Mouse (Mus musculus): ENCODE measurements around the gene Arhgef12. TPM values are rescaled to one million over a fixed set of nuclear protein-coding genes. Genes with fewer than 3 reads are reported as not detected.

Gene Arhgef12
- total and polyA plus RNA-seq, 2 experiments from 2014 or later, result 14.0 to 86.0 TPM

- no peak for TF ChIP-seq CTCF (IDR thresholded peaks at IDR 0.05; ENCODE audit: low read depth)
- Histone ChIP-seq H3K4me3 (ENCODE audit: low read length) (no peak overlapping the region), H3K36me3 (ENCODE audit: insufficient read depth, low read length) (no peaks in the 10 kb centered on the region), H3K9me3 (ENCODE audit: low read length) (no peaks in the 10 kb centered on the region), H3K4me2 (ENCODE audit: low read depth, low read length) (no peak overlapping the region), H3K27me3 (ENCODE audit: insufficient read depth, low read length) (no peaks in the 10 kb centered on the region), H3K9ac (replicated peaks; ENCODE audit: low read length) (no peak overlapping the region), H3K27ac (no peak overlapping the region), H3K4me1 (ENCODE audit: insufficient read depth, low read length) (no peaks in the 10 kb centered on the region)
- DNase-seq (ENCODE audit: low spot score) (no peak), ATAC-seq (no peak)
Measured at GRCm38 (mm10) chr9:43044481-43044880, 62.6 kb downstream of the Arhgef12 start.

- no peak overlapping the region for H3K9ac ChIP-seq (replicated peaks; ENCODE audit: low read length)
- H3K27me3 ChIP-seq (ENCODE audit: insufficient read depth, low read length), result no peaks in the 10 kb centered on the region
- 87% methylated on average over 8 of the region's 8 CpGs for WGBS
- ATAC-seq (no peak), DNase-seq (ENCODE audit: low spot score) (no peak)
- H3K4me1 ChIP-seq (ENCODE audit: insufficient read depth, low read length), result no peaks in the 10 kb centered on the region
- H3K9me3 ChIP-seq (ENCODE audit: low read length), result no peaks in the 10 kb centered on the region
- TF ChIP-seq CTCF (IDR thresholded peaks at IDR 0.05; ENCODE audit: low read depth), result no peak
- no peak overlapping the region for H3K4me3 ChIP-seq (ENCODE audit: low read length)
- no peak overlapping the region for H3K4me2 ChIP-seq (ENCODE audit: low read depth, low read length)
- H3K36me3 ChIP-seq (ENCODE audit: insufficient read depth, low read length), result no peaks in the 10 kb centered on the region
- no peak overlapping the region for H3K27ac ChIP-seq
Measured at GRCm38 (mm10) chr9:43038466-43038865, 68.6 kb downstream of the Arhgef12 start.

- no peak overlapping the region for H3K4me3 ChIP-seq (ENCODE audit: low read length)
- no peak for DNase-seq (ENCODE audit: low spot score)
- no peak overlapping the region for H3K4me2 ChIP-seq (ENCODE audit: low read depth, low read length)
- no peak for ATAC-seq
- H3K27ac ChIP-seq, result no peak overlapping the region
- no peaks in the 10 kb centered on the region for H3K27me3 ChIP-seq (ENCODE audit: insufficient read depth, low read length)
- H3K9ac ChIP-seq (replicated peaks; ENCODE audit: low read length), result no peak overlapping the region
- WGBS, result 60% methylated on average over 4 of the region's 4 CpGs
- no peaks in the 10 kb centered on the region for H3K9me3 ChIP-seq (ENCODE audit: low read length)
- H3K4me1 ChIP-seq (ENCODE audit: insufficient read depth, low read length), result no peaks in the 10 kb centered on the region
- TF ChIP-seq CTCF (IDR thresholded peaks at IDR 0.05; ENCODE audit: low read depth), result no peak
- H3K36me3 ChIP-seq (ENCODE audit: insufficient read depth, low read length), result no peaks in the 10 kb centered on the region
Measured at GRCm38 (mm10) chr9:43035208-43035607, 71.8 kb downstream of the Arhgef12 start.

GRCm38 (mm10) chr9:43034273-43034672, 72.8 kb downstream of the Arhgef12 start:
- no peak for ATAC-seq
- Histone ChIP-seq H3K27me3 (ENCODE audit: insufficient read depth, low read length) (no peaks in the 10 kb centered on the region), H3K4me2 (ENCODE audit: low read depth, low read length) (no peak overlapping the region), H3K36me3 (ENCODE audit: insufficient read depth, low read length) (no peaks in the 10 kb centered on the region), H3K9me3 (ENCODE audit: low read length) (no peaks in the 10 kb centered on the region), H3K27ac (no peak overlapping the region), H3K9ac (replicated peaks; ENCODE audit: low read length) (no peak overlapping the region), H3K4me1 (ENCODE audit: insufficient read depth, low read length) (no peaks in the 10 kb centered on the region), H3K4me3 (ENCODE audit: low read length) (no peak overlapping the region)
- TF ChIP-seq CTCF (IDR thresholded peaks at IDR 0.05; ENCODE audit: low read depth), result no peak
- no peak for DNase-seq (ENCODE audit: low spot score)

GRCm38 (mm10) chr9:43027757-43028156, 79.3 kb downstream of the Arhgef12 start:
- ATAC-seq (no peak), DNase-seq (ENCODE audit: low spot score) (no peak)
- H3K4me2 ChIP-seq (ENCODE audit: low read depth, low read length), result no peak overlapping the region
- TF ChIP-seq CTCF (IDR thresholded peaks at IDR 0.05; ENCODE audit: low read depth), result no peak
- peaks cover 6% of the 10 kb centered on the region; the same call in 1 of the 2 replicates for H3K36me3 ChIP-seq (ENCODE audit: insufficient read depth, low read length)
- no peaks in the 10 kb centered on the region for H3K9me3 ChIP-seq (ENCODE audit: low read length)
- no peak overlapping the region for H3K9ac ChIP-seq (replicated peaks; ENCODE audit: low read length)
- 82% methylated on average over 5 of the region's 5 CpGs for WGBS
- no peak overlapping the region for H3K4me3 ChIP-seq (ENCODE audit: low read length)
- H3K27me3 ChIP-seq (ENCODE audit: insufficient read depth, low read length), result no peaks in the 10 kb centered on the region
- H3K4me1 ChIP-seq (ENCODE audit: insufficient read depth, low read length), result no peaks in the 10 kb centered on the region
- no peak overlapping the region for H3K27ac ChIP-seq

- Histone ChIP-seq H3K4me2 (ENCODE audit: low read depth, low read length) (no peak overlapping the region), H3K36me3 (ENCODE audit: insufficient read depth, low read length) (peaks cover 16% of the 10 kb centered on the region; the same call in 1 of the 2 replicates), H3K4me1 (ENCODE audit: insufficient read depth, low read length) (no peaks in the 10 kb centered on the region), H3K9me3 (ENCODE audit: low read length) (no peaks in the 10 kb centered on the region), H3K4me3 (ENCODE audit: low read length) (no peak overlapping the region), H3K27ac (no peak overlapping the region), H3K27me3 (ENCODE audit: insufficient read depth, low read length) (no peaks in the 10 kb centered on the region), H3K9ac (replicated peaks; ENCODE audit: low read length) (no peak overlapping the region)
- ATAC-seq (no peak), DNase-seq (ENCODE audit: low spot score) (no peak)
- WGBS, result 81% methylated on average over 5 of the region's 5 CpGs
- no peak for TF ChIP-seq CTCF (IDR thresholded peaks at IDR 0.05; ENCODE audit: low read depth)
Measured at GRCm38 (mm10) chr9:43021515-43022251, 85.4 kb downstream of the Arhgef12 start.

- Histone ChIP-seq H3K4me2 (ENCODE audit: low read depth, low read length) (no peak overlapping the region), H3K9me3 (ENCODE audit: low read length) (no peaks in the 10 kb centered on the region), H3K4me3 (ENCODE audit: low read length) (no peak overlapping the region), H3K27ac (no peak overlapping the region), H3K36me3 (ENCODE audit: insufficient read depth, low read length) (peaks cover 12% of the 10 kb centered on the region; the same call in 1 of the 2 replicates), H3K9ac (replicated peaks; ENCODE audit: low read length) (no peak overlapping the region), H3K4me1 (ENCODE audit: insufficient read depth, low read length) (no peaks in the 10 kb centered on the region), H3K27me3 (ENCODE audit: insufficient read depth, low read length) (no peaks in the 10 kb centered on the region)
- no peak for DNase-seq (ENCODE audit: low spot score)
- WGBS, result 89% methylated on average over 9 of the region's 9 CpGs
- no peak for TF ChIP-seq CTCF (IDR thresholded peaks at IDR 0.05; ENCODE audit: low read depth)
- no peak for ATAC-seq
Measured at GRCm38 (mm10) chr9:43019656-43020055, 87.4 kb downstream of the Arhgef12 start.
